Mouse (Mus musculus): ENCODE measurements at regions not wholly inside any gene's neighbourhood (a gene's known extent, or its start where the extent isn't known, plus 50 kb on each side); places are given as distances from the start of the nearest gene placed in this dataset.

- no peak for TF ChIP-seq CTCF (IDR thresholded peaks at IDR 0.05)
- no peak for TF ChIP-seq EP300 (IDR thresholded peaks at IDR 0.05)
These were observed 346.2 kb upstream of the Cdh4 start for GRCm38 (mm10) chr2:179095981-179096380.
